Mouse (Mus musculus) activated CD4-positive, CD25-positive, alpha-beta regulatory T cell, adult 9 weeks (primary cell): ENCODE data around the gene Cav1. TPM values are rescaled to one million over a fixed set of nuclear protein-coding genes. Genes with fewer than 3 reads are reported as not detected.

Source experiments
- polyA plus RNA-seq: library from polyadenylated mRNA; unstranded; fragments of 100-300 nt; shearing (Covaris generic); gene quantifications from one replicate; pipeline ENCODE4 v1.2.1, GENCODE M21; 2017

Gene Cav1
- 0.15 TPM for polyA plus RNA-seq

GRCm38 (mm10) chr6:17305954-17306601 is at the start of gene Cav1:
TSS of gene Cav1 (plus strand) at chr6:17306335.

GRCm38 (mm10) chr6:17280939-17281756 is 25.0 kb upstream of the Cav1 start, which contains the start of gene Cav2:
TSS of gene Cav2 (plus strand) at chr6:17281185.

Other genes starting within 250 kb of the Cav1 start
- 220 TPM for gene Tes, start 241.2 kb upstream of the Cav1 start, polyA plus RNA-seq
- gene Cav2, start 25.1 kb upstream of the Cav1 start, polyA plus RNA-seq: 0.59 TPM
- gene Met, start 157.5 kb downstream of the Cav1 start, polyA plus RNA-seq: not detected